Mouse (Mus musculus) liver, embryonic 14.5 days (tissue): ENCODE measurements around the gene Ggact. TPM values are rescaled to one million over a fixed set of nuclear protein-coding genes. Genes with fewer than 3 reads are reported as not detected.

Source experiments
- ATAC-seq: fragments of 200-750 bp; cut with Nextera tagmentation; 2 replicates; pipeline ENCODE4 v1.8.0; 2017; ENCODE audit warnings: moderate number of reproducible peaks, mild to moderate bottlenecking, moderate library complexity; ENCODE audit not compliant: insufficient read depth
- DNase-seq, 3 experiments: peaks; one replicate each; pipeline ENCODE4 v3.0.0-alpha.2; 2012 to 2013; ENCODE audit warnings: low read depth in 3 of 3, low spot score in 3 of 3
- H3K27ac ChIP-seq: fragments of 300-500 bp; sonication (generic); 2 replicates; pipeline ENCODE4 v1.5.1; 2014; ENCODE audit warnings: moderate library complexity, mild to moderate bottlenecking, control low read depth, inconsistent platforms
- H3K27me3 ChIP-seq: fragments of 300-500 bp; sonication (generic); 2 replicates; pipeline ENCODE4 v1.6.1; 2014; ENCODE audit warnings: mild to moderate bottlenecking, low read length, moderate library complexity; ENCODE audit not compliant: control insufficient read depth, insufficient read depth
- H3K36me3 ChIP-seq: fragments of 300-500 bp; sonication (generic); replicated peaks from 2 replicates; pipeline ENCODE4 v1.6.1; 2014; ENCODE audit warnings: low read depth; ENCODE audit not compliant: control insufficient read depth, insufficient read depth
- H3K4me1 ChIP-seq, 2 experiments: fragments of 200-500 bp in 1 of 2; fragments of 300-500 bp in 1 of 2; sonication (generic) in 1 of 2; replicated peaks; 2 replicates each; pipeline ENCODE4 v1.6.1; 2012 to 2014; ENCODE audit warnings: antibody characterized with exemption in 1 of 2, inconsistent platforms in 1 of 2, low read length in 1 of 2; ENCODE audit not compliant: control insufficient read depth in 2 of 2, insufficient read depth in 2 of 2
- H3K4me2 ChIP-seq: fragments of 300-500 bp; sonication (generic); 2 replicates; pipeline ENCODE4 v1.6.1; 2014; ENCODE audit warnings: low read depth, mild to moderate bottlenecking, control low read depth, moderate library complexity
- H3K4me3 ChIP-seq, 2 experiments: fragments of 200-500 bp in 1 of 2; fragments of 300-500 bp in 1 of 2; sonication (generic) in 1 of 2; 2 replicates each; pipeline ENCODE4 v1.5.1; 2012 to 2014; ENCODE audit warnings: low read depth in 2 of 2, low read length in 2 of 2, mild to moderate bottlenecking in 2 of 2, control low read depth in 1 of 2, inconsistent platforms in 1 of 2, moderate library complexity in 1 of 2; ENCODE audit not compliant: insufficient read depth in 1 of 2
- H3K9ac ChIP-seq: fragments of 300-500 bp; sonication (generic); replicated peaks from 2 replicates; pipeline ENCODE4 v1.6.1; 2014; ENCODE audit warnings: mild to moderate bottlenecking, control low read depth, moderate library complexity
- H3K9me3 ChIP-seq: fragments of 300-500 bp; sonication (generic); 2 replicates; pipeline ENCODE4 v1.6.1; 2016; ENCODE audit warnings: low read length, mixed read lengths; ENCODE audit not compliant: control insufficient read depth
- CTCF ChIP-seq: IDR thresholded peaks from 2 replicates; pipeline ENCODE4 v1.5.1; 2016; ENCODE audit warnings: antibody characterized with exemption, low read depth, control low read depth
- EP300 ChIP-seq: IDR thresholded peaks from 2 replicates; pipeline ENCODE4 v1.6.1; 2016; ENCODE audit warnings: antibody characterized with exemption, low read depth
- WGBS: fragments of 180-500 bp; shearing (Covaris S2); extraction: QIAGEN DNeasy Blood & Tissue Kit; methylation state at CpG from one replicate; pipeline ENCODE4 v1.1.7; 2014; ENCODE audit not compliant: insufficient replicate concordance; 5-methylcytosine and 5-hydroxymethylcytosine counted together
- polyA plus RNA-seq, 2 experiments: library from polyadenylated mRNA; depleted of rRNA in 1 of 2; stranded (reverse) in 1 of 2; unstranded in 1 of 2; fragments of >200 nt; fragmentation: Nextera tagmentation in 1 of 2; extraction: Ambion mirVana in 1 of 2; gene quantifications; 2 replicates each; pipeline versions ENCODE4 v1.2.1 to v1.2.3; 2012 to 2014

Ggact gene
- polyA plus RNA-seq, 2 experiments = 13.1 to 14.7 TPM

DNA sequence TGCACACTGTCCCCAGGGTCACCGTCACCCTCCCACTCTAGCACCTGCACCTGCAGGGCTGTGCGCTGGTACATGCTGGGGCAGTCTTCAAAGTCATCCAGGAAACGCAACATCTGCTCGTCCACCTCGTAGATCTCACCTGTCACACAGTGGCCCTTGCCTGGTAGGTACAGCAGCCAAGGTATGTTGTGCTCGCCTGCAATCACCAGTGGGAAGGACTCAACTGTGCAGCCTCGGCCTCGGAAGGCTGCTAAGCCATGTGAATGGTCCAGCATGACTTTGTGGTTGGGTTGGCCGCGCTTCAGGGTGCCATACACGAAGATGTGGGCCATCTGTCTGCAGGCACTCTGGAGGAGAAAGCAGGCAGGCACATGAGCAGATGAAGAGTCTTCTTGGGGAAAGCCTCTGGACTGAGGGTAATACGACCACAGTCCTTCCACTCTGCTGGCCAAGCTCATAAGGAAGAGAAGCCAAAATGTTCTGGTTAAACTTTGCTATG is 22.0 kb downstream of the Ggact start:
- H3K27ac ChIP-seq = no peak overlapping the region
- no peak overlapping the region for H3K4me2 ChIP-seq
- no peaks in the 10 kb centered on the region; the same call in 1 of the 2 replicates for H3K36me3 ChIP-seq
- DNase-seq = no peak
- no peak overlapping the region for H3K9ac ChIP-seq
- H3K4me1 ChIP-seq = no peaks in the 10 kb centered on the region
- H3K9me3 ChIP-seq = no peaks in the 10 kb centered on the region
- no peak for ATAC-seq
- no peaks in the 10 kb centered on the region for H3K27me3 ChIP-seq
- H3K4me3 ChIP-seq = no peak overlapping the region
- no peak for TF ChIP-seq EP300
- no peak for TF ChIP-seq CTCF
- WGBS = 75% methylated on average over 12 of the region's 12 CpGs

DNA sequence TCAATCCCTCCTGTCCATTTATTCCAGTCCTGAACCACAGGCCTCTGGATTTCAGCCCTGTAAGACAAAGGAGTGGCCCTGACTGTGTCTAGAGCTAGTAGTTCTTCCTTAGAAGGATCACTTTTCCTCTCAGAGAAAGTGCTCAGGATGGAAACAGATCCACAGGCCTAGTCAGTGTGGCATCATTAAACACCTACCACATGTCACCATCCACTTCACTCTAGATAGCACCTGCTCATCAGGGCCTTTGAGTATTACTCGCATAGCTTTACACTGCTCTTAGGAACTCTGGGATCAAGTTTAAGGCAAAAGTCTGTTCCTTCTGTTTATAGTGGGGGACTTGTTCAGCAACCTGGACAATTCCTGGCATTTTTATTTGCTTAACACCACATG is 25.1 kb downstream of the Ggact start:
- TF ChIP-seq EP300 (no peak), CTCF (no peak)
- Histone ChIP-seq H3K27me3 (no peaks in the 10 kb centered on the region), H3K9me3 (no peaks in the 10 kb centered on the region), H3K9ac (no peak overlapping the region), H3K36me3 (no peaks in the 10 kb centered on the region; the same call in 1 of the 2 replicates), H3K4me2 (no peak overlapping the region), H3K27ac (no peak overlapping the region), H3K4me1 (no peaks in the 10 kb centered on the region), H3K4me3 (no peak overlapping the region)
- WGBS = 63% methylated on average over 1 of the region's 1 CpGs
- ATAC-seq (no peak), DNase-seq (no peak)

DNA sequence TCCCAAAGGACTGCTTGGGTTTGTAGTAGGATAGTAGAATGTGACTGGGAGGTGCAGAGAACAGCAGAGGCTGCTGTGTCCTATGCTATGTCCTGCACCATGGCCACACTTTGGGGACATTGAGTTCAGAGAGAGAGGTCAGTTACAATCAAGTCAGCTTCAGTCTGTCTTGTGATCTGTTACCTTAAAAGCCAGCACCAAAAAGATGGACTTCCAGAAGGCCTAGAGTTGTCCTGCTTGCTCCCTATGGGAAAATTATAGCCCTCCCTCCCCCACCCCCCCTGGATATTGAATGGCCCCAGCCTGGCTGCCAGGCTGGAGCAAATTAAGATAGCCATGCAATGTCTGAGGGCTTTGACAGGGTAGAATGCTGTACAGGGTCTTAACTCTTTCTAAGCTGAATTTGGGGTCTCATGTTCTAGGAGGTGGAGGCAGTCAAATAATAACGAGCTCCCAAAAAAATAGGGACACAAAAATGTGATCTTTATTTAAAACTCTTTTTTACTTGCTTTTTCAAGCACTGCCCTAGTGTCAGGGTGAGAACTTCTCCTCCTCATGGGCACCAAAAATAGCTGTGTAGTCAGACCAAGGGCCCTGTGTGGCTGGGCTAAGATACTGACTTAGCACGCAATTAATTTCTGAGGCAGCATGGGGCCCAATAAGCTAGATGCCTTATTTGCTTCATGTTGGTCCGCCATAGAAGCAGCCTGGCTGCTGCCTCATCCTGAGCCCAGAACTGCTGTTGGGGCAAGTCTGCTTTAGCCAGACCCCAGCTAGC is 25.7 kb downstream of the Ggact start:
- no peak overlapping the region for H3K4me2 ChIP-seq
- 62% methylated on average over 3 of the region's 3 CpGs for WGBS

DNA sequence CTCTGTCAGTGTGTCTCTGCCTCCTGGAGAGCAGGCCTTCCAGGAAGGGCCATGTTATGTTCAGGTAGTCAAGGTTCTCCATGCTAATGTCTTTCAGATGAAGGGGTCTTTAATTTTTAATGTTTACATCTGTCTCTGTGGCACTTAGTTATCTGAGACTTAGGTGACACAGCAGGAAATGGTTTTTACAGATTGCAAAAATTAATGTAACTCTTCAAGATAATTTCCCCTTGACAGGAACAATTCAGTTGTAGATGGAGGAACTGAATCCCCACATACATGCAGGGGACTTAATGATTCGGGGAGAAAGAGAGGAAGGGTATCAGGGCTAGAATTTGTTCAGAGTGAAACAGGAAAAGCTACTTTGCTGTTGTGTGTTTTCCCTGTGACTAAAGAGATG is 26.3 kb downstream of the Ggact start:
- no peak for TF ChIP-seq CTCF
- TF ChIP-seq EP300 = no peak

More for the DNA sequence above, 25.7 kb downstream of the Ggact start:
- H3K9ac ChIP-seq = no peak overlapping the region
- DNase-seq = no peak
- H3K27ac ChIP-seq = no peak overlapping the region
- H3K27me3 ChIP-seq = no peaks in the 10 kb centered on the region
- H3K4me1 ChIP-seq = no peaks in the 10 kb centered on the region
- no peak overlapping the region for H3K4me3 ChIP-seq
- no peaks in the 10 kb centered on the region for H3K9me3 ChIP-seq
- H3K36me3 ChIP-seq = no peaks in the 10 kb centered on the region; the same call in 1 of the 2 replicates
- no peak for ATAC-seq
- no peak for TF ChIP-seq CTCF
- no peak for TF ChIP-seq EP300

DNA sequence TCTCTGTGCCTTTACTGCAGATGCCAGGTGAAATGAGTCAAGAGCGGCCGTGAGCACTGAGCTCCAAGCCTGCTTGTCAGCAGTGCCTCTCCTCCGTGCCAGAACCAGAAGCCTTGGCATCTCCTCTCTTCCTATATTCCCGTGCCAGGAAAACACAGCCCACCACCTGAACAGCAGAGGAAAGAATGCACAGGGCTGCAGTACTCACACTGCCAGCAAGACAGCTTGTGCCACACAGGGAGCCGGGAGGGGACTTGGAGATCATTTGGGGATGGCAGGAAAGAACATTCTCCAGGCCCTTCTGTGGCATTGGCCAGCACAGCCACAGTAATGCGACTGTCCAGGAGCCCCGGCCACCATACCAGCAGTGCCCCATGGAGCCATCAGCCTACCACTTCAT is 27.7 kb downstream of the Ggact start:
- DNase-seq (no peak), ATAC-seq (no peak)
- Histone ChIP-seq H3K9ac (no peak overlapping the region), H3K27ac (no peak overlapping the region), H3K27me3 (no peaks in the 10 kb centered on the region), H3K4me2 (no peak overlapping the region), H3K4me1 (no peaks in the 10 kb centered on the region), H3K9me3 (no peaks in the 10 kb centered on the region), H3K36me3 (no peaks in the 10 kb centered on the region; the same call in 1 of the 2 replicates), H3K4me3 (no peak overlapping the region)
- TF ChIP-seq EP300 = no peak
- no peak for TF ChIP-seq CTCF
- WGBS = 66% methylated on average over 7 of the region's 7 CpGs

More for the DNA sequence above, 26.3 kb downstream of the Ggact start:
- no peak overlapping the region for H3K9ac ChIP-seq
- no peak for ATAC-seq
- DNase-seq = no peak
- H3K36me3 ChIP-seq = no peaks in the 10 kb centered on the region; the same call in 1 of the 2 replicates
- no peaks in the 10 kb centered on the region for H3K9me3 ChIP-seq
- H3K4me2 ChIP-seq = no peak overlapping the region
- no peaks in the 10 kb centered on the region for H3K4me1 ChIP-seq
- no peak overlapping the region for H3K4me3 ChIP-seq
- no peak overlapping the region for H3K27ac ChIP-seq
- WGBS = 43% methylated on average over 1 of the region's 1 CpGs
- H3K27me3 ChIP-seq = no peaks in the 10 kb centered on the region
